Mouse (Mus musculus): Measurements from ENCODE around the gene Jazf1.

DNA sequence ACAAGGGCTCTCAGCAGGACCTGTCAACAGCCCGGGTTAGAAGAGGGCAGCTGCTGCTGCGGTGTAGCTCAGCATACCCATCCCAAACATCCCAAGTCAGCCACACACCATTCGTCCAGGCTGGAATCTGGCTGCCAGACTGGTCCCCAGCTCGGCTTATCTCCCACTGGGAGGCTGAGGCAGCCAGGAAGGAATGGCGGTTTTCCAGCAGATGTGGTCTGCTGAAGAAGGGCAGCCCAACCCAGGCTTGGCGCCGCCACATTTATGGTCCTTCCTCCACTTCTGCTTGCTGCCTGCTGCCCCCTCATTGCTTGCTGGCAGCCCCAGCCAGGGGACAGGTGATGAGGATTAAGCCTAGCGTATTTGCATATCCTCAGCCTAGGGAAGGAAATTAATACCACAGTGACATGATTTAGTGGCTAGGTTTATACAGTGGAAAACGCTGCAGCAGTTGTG lies 227.8 kb downstream of the Jazf1 start:
- no peak for TF ChIP-seq POLR2A (IDR thresholded peaks at IDR 0.05; ENCODE audit: low read depth, low read length)
- no peak for TF ChIP-seq CTCF (IDR thresholded peaks at IDR 0.05; ENCODE audit: extremely low read depth, insufficient read length, insufficient replicate concordance, low read depth, low read length)
